Mouse (Mus musculus) liver, adult 2 months (tissue): ENCODE results near the gene Kctd8. TPM values are rescaled to one million over a fixed set of nuclear protein-coding genes. Genes with fewer than 3 reads are reported as not detected.

Source experiments
- DNase-seq: peaks from one replicate; pipeline ENCODE4 v3.0.0-alpha.2; 2011; ENCODE audit warnings: low read depth, low spot score; ENCODE audit errors: extremely low read depth
- H3K27ac ChIP-seq: fragments of 200-500 bp; replicated peaks from 2 replicates; pipeline ENCODE4 v1.5.1; 2012; ENCODE audit warnings: low read depth, mild to moderate bottlenecking, control low read depth, inconsistent platforms, low read length; ENCODE audit not compliant: insufficient read depth
- H3K27me3 ChIP-seq: fragments of 200-500 bp; 2 replicates; pipeline ENCODE4 v1.6.1; 2012; ENCODE audit warnings: mild to moderate bottlenecking, moderate library complexity, low read length, inconsistent platforms; ENCODE audit not compliant: control insufficient read depth, insufficient read depth
- H3K36me3 ChIP-seq: fragments of 200-500 bp; 2 replicates; pipeline ENCODE4 v1.6.1; 2012; ENCODE audit warnings: low read length, inconsistent platforms; ENCODE audit not compliant: control insufficient read depth, insufficient read depth
- H3K4me1 ChIP-seq: fragments of 200-500 bp; 2 replicates; pipeline ENCODE4 v1.6.1; 2011; ENCODE audit warnings: low read length; ENCODE audit not compliant: control insufficient read depth, insufficient read depth
- H3K4me3 ChIP-seq: fragments of 200-500 bp; 2 replicates; pipeline ENCODE4 v1.5.1; 2011; ENCODE audit warnings: low read depth, mild to moderate bottlenecking, control low read depth, low read length, moderate library complexity; ENCODE audit not compliant: insufficient read depth
- H3K79me2 ChIP-seq: fragments of 200-500 bp; 2 replicates; pipeline ENCODE4 v1.6.1; 2012; ENCODE audit warnings: inconsistent platforms, mild to moderate bottlenecking, low read length, moderate library complexity; ENCODE audit not compliant: control insufficient read depth, insufficient read depth
- H3K9ac ChIP-seq: fragments of 200-500 bp; 2 replicates; pipeline ENCODE4 v1.6.1; 2012; ENCODE audit warnings: low read depth, mild to moderate bottlenecking, control low read depth, inconsistent platforms, low read length
- CTCF ChIP-seq: fragments of 200-500 bp; IDR thresholded peaks from 2 replicates; pipeline ENCODE4 v1.5.1; 2011; ENCODE audit warnings: low read depth, low read length, control low read depth
- POLR2A ChIP-seq: fragments of 200-500 bp; IDR thresholded peaks from 2 replicates; pipeline ENCODE4 v1.6.1; 2011; ENCODE audit warnings: low read length, control low read depth; ENCODE audit not compliant: insufficient read depth; ENCODE audit errors: extremely low read depth
- WGBS: fragments of 180-500 bp; shearing (Covaris S2); methylation state at CpG from one replicate; pipeline ENCODE4 v1.1.7; 2018; 5-methylcytosine and 5-hydroxymethylcytosine counted together
- polyA plus RNA-seq: library from polyadenylated mRNA; depleted of rRNA; stranded (reverse); fragments of >200 nt; gene quantifications from 2 replicates; pipeline ENCODE4 v1.2.3, GENCODE M21; 2012; rRNA removed
- total RNA-seq: library from RNA; depleted of rRNA; stranded (reverse); fragments of >200 nt; gene quantifications from 2 replicates; pipeline ENCODE4 v1.2.3, GENCODE M21; 2014; rRNA removed

Kctd8 gene
- total and polyA plus RNA-seq, 2 experiments: not detected

DNA sequence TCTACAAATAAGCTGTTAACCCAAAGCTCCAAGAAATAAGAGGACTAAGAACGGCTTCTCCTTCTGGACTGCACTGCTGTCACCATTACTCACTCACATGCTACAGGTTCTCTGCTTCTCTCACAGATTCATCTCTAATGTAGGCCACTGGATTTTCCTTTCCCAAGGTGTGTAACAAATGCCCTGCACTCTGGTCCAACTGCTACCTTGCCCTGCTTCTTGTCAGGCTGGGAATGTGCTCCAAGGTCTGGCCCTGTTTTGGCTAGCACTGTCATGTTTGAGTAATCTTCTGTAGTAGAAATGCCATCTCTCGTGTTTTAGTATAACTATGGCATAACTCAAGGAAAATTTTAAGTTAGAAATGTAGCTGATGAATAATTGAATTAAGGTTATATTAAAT, 195.7 kb downstream of the Kctd8 start:
- DNase-seq: no peak
- TF ChIP-seq CTCF (no peak), POLR2A (no peak)
- H3K4me1 ChIP-seq: no peaks in the 10 kb centered on the region
- no peak overlapping the region for H3K9ac ChIP-seq
- 82% methylated on average over 2 of the region's 2 CpGs for WGBS
- H3K4me3 ChIP-seq: no peak overlapping the region
- no peaks in the 10 kb centered on the region for H3K27me3 ChIP-seq
- H3K36me3 ChIP-seq: no peaks in the 10 kb centered on the region
- no peaks in the 10 kb centered on the region for H3K79me2 ChIP-seq
- H3K27ac ChIP-seq: no peak overlapping the region

DNA sequence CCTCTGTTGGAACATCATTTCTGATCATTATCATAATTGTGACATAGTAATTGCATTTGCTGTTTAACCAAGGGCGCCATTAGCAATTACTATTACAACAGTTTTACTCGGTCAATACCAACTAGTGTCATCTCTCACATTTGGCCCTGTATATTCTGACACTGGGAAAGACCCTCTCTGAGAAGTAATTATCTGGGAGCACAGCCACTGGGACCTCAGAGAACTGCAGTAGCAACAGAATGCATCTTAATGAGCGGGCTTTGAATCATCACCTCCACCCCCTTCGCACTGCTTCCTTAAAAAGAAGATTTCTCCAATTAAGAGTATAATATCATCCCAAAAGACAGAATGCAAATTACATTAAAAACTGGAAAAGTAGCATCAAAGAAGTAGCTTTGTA, 200.4 kb downstream of the Kctd8 start:
- Histone ChIP-seq H3K27me3 (no peaks in the 10 kb centered on the region), H3K9ac (no peak overlapping the region), H3K36me3 (no peaks in the 10 kb centered on the region), H3K27ac (no peak overlapping the region), H3K79me2 (no peaks in the 10 kb centered on the region), H3K4me1 (no peaks in the 10 kb centered on the region), H3K4me3 (no peak overlapping the region)
- TF ChIP-seq CTCF: no peak
- TF ChIP-seq POLR2A: no peak
- 90% methylated on average over 4 of the region's 4 CpGs for WGBS
- DNase-seq: no peak

DNA sequence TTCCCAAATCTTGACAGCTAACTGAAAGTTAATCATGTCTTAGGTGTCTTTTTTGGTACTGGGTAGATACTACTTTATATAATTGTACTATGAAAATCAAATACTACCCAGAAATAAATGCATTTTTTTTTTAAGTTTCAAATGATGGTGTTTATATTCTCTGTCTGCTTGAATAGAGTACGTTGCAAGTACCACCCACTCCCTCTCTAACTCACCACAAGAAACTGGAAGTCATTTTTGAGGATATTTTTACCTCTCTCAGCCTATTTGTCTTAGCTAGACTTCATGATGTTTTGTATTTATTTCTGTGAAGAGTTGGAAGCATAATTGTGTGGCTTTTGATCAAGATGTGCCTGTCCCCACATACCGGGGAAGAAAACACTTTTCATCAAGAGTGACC, 232.8 kb downstream of the Kctd8 start:
- 68% methylated on average over 2 of the region's 2 CpGs for WGBS
- H3K4me1 ChIP-seq: no peaks in the 10 kb centered on the region
- no peaks in the 10 kb centered on the region for H3K27me3 ChIP-seq
- TF ChIP-seq POLR2A: no peak
- H3K4me3 ChIP-seq: no peak overlapping the region
- no peak overlapping the region for H3K27ac ChIP-seq
- no peaks in the 10 kb centered on the region for H3K36me3 ChIP-seq
- no peak for DNase-seq
- no peaks in the 10 kb centered on the region for H3K79me2 ChIP-seq
- H3K9ac ChIP-seq: no peak overlapping the region

DNA sequence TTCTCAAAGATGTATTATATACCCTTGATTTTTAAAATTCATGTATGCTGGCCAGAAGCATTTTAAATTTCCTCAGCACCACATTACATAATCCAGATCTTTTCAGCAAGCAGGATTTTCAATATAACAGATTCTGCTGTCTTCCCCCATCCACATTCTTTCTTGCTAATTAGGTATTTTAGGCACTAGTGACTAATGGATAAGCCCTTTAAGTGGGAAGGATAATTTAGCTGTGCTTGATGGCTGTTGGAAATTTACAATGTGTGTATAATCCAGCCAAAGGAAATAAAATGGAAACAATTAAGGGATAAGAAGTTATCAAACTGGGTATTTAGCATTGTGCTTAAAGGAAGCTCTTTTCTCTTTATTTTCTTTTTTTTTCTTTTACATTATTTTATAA, 252.6 kb downstream of the Kctd8 start:
- H3K4me1 ChIP-seq: no peaks in the 10 kb centered on the region
- no peak for TF ChIP-seq CTCF
- TF ChIP-seq POLR2A: no peak
- no peak for DNase-seq
- no peaks in the 10 kb centered on the region for H3K36me3 ChIP-seq
- no peaks in the 10 kb centered on the region for H3K79me2 ChIP-seq
- H3K27me3 ChIP-seq: no peaks in the 10 kb centered on the region
- no peak overlapping the region for H3K4me3 ChIP-seq
- H3K9ac ChIP-seq: no peak overlapping the region
- no peak overlapping the region for H3K27ac ChIP-seq

Other genes starting within 250 kb of the Kctd8 start
- not detected in 2 replicates for gene Yipf7, start 201.0 kb upstream of the Kctd8 start, total RNA-seq
- not detected in 2 replicates for gene Yipf7, start 201.0 kb upstream of the Kctd8 start, polyA plus RNA-seq
- 15.4 and 18.9 TPM in 2 replicates for gene Guf1, start 215.2 kb upstream of the Kctd8 start, total RNA-seq
- 3.0 and 4.0 TPM in 2 replicates for gene Guf1, start 215.2 kb upstream of the Kctd8 start, polyA plus RNA-seq